Mouse (Mus musculus) limb, embryonic 10.5 days (tissue): Measurements from ENCODE around the gene Tex13b. TPM values are rescaled to one million over a fixed set of nuclear protein-coding genes. Genes with fewer than 3 reads are reported as not detected.
"Not testable (repeated sequence)": the region's sequence is repeated elsewhere in the genome, so short reads cannot be mapped to it uniquely, and the experiment has no call there.

Experiments used
- DNase-seq: peaks from one replicate; pipeline ENCODE4 v3.0.0-alpha.2; 2017; ENCODE audit warnings: low spot score
- H3K27ac ChIP-seq: fragments of 300-500 bp; sonication (generic); 2 replicates; pipeline ENCODE4 v1.5.1; 2016; ENCODE audit warnings: mild to moderate bottlenecking
- H3K27me3 ChIP-seq: fragments of 300-500 bp; sonication (generic); 2 replicates; pipeline ENCODE4 v1.6.1; 2016; ENCODE audit warnings: low read depth, mild to moderate bottlenecking; ENCODE audit not compliant: poor library complexity, severe bottlenecking
- H3K36me3 ChIP-seq: fragments of 300-500 bp; sonication (generic); 2 replicates; pipeline ENCODE4 v1.6.1; 2016; ENCODE audit warnings: mild to moderate bottlenecking, moderate library complexity
- H3K4me1 ChIP-seq: fragments of 300-500 bp; sonication (generic); 2 replicates; pipeline ENCODE4 v1.6.1; 2016
- H3K4me3 ChIP-seq: fragments of 300-500 bp; sonication (generic); 2 replicates; pipeline ENCODE4 v1.5.1; 2016; ENCODE audit warnings: mild to moderate bottlenecking, moderate library complexity
- H3K9me3 ChIP-seq: fragments of 300-500 bp; sonication (generic); replicated peaks from 2 replicates; pipeline ENCODE4 v1.6.1; 2016; ENCODE audit warnings: mild to moderate bottlenecking
- WGBS: fragments of 180-500 bp; shearing (Covaris S2); methylation state at CpG from one replicate; pipeline ENCODE4 v1.1.7; 2016; 5-methylcytosine and 5-hydroxymethylcytosine counted together
- polyA plus RNA-seq: library from polyadenylated mRNA; unstranded; fragments of >200 nt; fragmentation: Nextera tagmentation; extraction: Ambion mirVana; gene quantifications from 2 replicates; pipeline ENCODE4 v1.2.1, GENCODE M21; 2016

The Tex13b gene
- polyA plus RNA-seq: not detected in 2 replicates

GRCm38 (mm10) chrX:140813312-140814006 lies at the start of gene Tex13b:
Tex13b (minus strand) TSS chrX:140813433.
- no peak for DNase-seq
- H3K27me3 ChIP-seq: peaks cover 90% of the 10 kb centered on the region
- WGBS: 94% methylated on average over 22 of the region's 22 CpGs

GRCm38 (mm10) chrX:140862760-140863159 lies 49.5 kb upstream of the Tex13b start:
- 93% methylated on average over 6 of the region's 6 CpGs for WGBS
- H3K4me3 ChIP-seq: no peak overlapping the region
- no peaks in the 10 kb centered on the region for H3K36me3 ChIP-seq
- no peaks in the 10 kb centered on the region for H3K4me1 ChIP-seq
- H3K27me3 ChIP-seq: peaks cover 75% of the 10 kb centered on the region
- DNase-seq: no peak
- H3K27ac ChIP-seq: no peak overlapping the region
- H3K9me3 ChIP-seq: no peaks in the 10 kb centered on the region

More at GRCm38 (mm10) chrX:140813312-140814006, at the start of gene Tex13b:
- no peak within 1 kb of the TSS for H3K4me3 ChIP-seq
- no peaks in the 10 kb centered on the region for H3K4me1 ChIP-seq
- H3K36me3 ChIP-seq: no peaks in the 10 kb centered on the region
- H3K9me3 ChIP-seq: no peaks in the 10 kb centered on the region
- H3K27ac ChIP-seq: no peak within 1 kb of the TSS

GRCm38 (mm10) chrX:140857445-140857844 lies 44.2 kb upstream of the Tex13b start:
- DNase-seq: no peak
- H3K9me3 ChIP-seq: no peaks in the 10 kb centered on the region
- H3K27ac ChIP-seq: no peak overlapping the region
- peaks cover 72% of the 10 kb centered on the region for H3K27me3 ChIP-seq
- no peaks in the 10 kb centered on the region for H3K4me1 ChIP-seq
- no peaks in the 10 kb centered on the region for H3K36me3 ChIP-seq
- 38% methylated on average over 2 of the region's 2 CpGs for WGBS
- H3K4me3 ChIP-seq: no peak overlapping the region

GRCm38 (mm10) chrX:140857040-140857439 lies 43.8 kb upstream of the Tex13b start:
- 67% methylated on average over 5 of the region's 5 CpGs for WGBS
- H3K4me1 ChIP-seq, H3K9me3 ChIP-seq, H3K36me3 ChIP-seq, H3K27ac ChIP-seq, H3K4me3 ChIP-seq, DNase-seq: not testable (repeated sequence)
- peaks cover 72% of the 10 kb centered on the region for H3K27me3 ChIP-seq

- DNase-seq: no peak
- no peak overlapping the region for H3K27ac ChIP-seq
- no peaks in the 10 kb centered on the region for H3K36me3 ChIP-seq
- peaks cover 69% of the 10 kb centered on the region for H3K27me3 ChIP-seq
- WGBS: 77% methylated on average over 3 of the region's 3 CpGs
- H3K9me3 ChIP-seq: no peaks in the 10 kb centered on the region
- no peaks in the 10 kb centered on the region for H3K4me1 ChIP-seq
- H3K4me3 ChIP-seq: no peak overlapping the region
Measured at GRCm38 (mm10) chrX:140854561-140854960, 41.3 kb upstream of the Tex13b start.

GRCm38 (mm10) chrX:140845401-140845800 lies 32.2 kb upstream of the Tex13b start:
- H3K4me3 ChIP-seq, DNase-seq, H3K4me1 ChIP-seq, H3K36me3 ChIP-seq, H3K9me3 ChIP-seq, H3K27ac ChIP-seq: not testable (repeated sequence)
- 87% methylated on average over 1 of the region's 1 CpGs for WGBS
- peaks cover 61% of the 10 kb centered on the region for H3K27me3 ChIP-seq

GRCm38 (mm10) chrX:140839887-140840286 lies 26.7 kb upstream of the Tex13b start:
- no peaks in the 10 kb centered on the region for H3K9me3 ChIP-seq
- H3K4me3 ChIP-seq: no peak overlapping the region
- no peaks in the 10 kb centered on the region for H3K36me3 ChIP-seq
- H3K27ac ChIP-seq: no peak overlapping the region
- peaks cover 90% of the 10 kb centered on the region for H3K27me3 ChIP-seq
- 74% methylated on average over 4 of the region's 4 CpGs for WGBS
- no peaks in the 10 kb centered on the region for H3K4me1 ChIP-seq
- no peak for DNase-seq

GRCm38 (mm10) chrX:140838077-140838476 lies 24.8 kb upstream of the Tex13b start:
- no peak for DNase-seq
- WGBS: 73% methylated on average over 3 of the region's 3 CpGs
- Histone ChIP-seq H3K4me3 (no peak overlapping the region), H3K36me3 (no peaks in the 10 kb centered on the region), H3K27me3 (peaks cover 89% of the 10 kb centered on the region), H3K9me3 (no peaks in the 10 kb centered on the region), H3K27ac (no peak overlapping the region), H3K4me1 (no peaks in the 10 kb centered on the region)

- DNase-seq: no peak
- peaks cover 77% of the 10 kb centered on the region for H3K27me3 ChIP-seq
Measured at GRCm38 (mm10) chrX:140831706-140832105, 18.5 kb upstream of the Tex13b start.

GRCm38 (mm10) chrX:140822295-140822694 lies 9.1 kb upstream of the Tex13b start:
- no peaks in the 10 kb centered on the region for H3K36me3 ChIP-seq
- H3K27ac ChIP-seq: no peak overlapping the region
- H3K27me3 ChIP-seq: peaks cover 77% of the 10 kb centered on the region
- 81% methylated on average over 17 of the region's 17 CpGs for WGBS
- no peaks in the 10 kb centered on the region for H3K4me1 ChIP-seq
- no peaks in the 10 kb centered on the region for H3K9me3 ChIP-seq
- no peak for DNase-seq
- no peak overlapping the region for H3K4me3 ChIP-seq

More at GRCm38 (mm10) chrX:140831706-140832105, 18.5 kb upstream of the Tex13b start:
- no peak overlapping the region for H3K4me3 ChIP-seq
- WGBS: 77% methylated on average over 4 of the region's 4 CpGs
- H3K4me1 ChIP-seq: no peaks in the 10 kb centered on the region
- H3K36me3 ChIP-seq: no peaks in the 10 kb centered on the region
- H3K9me3 ChIP-seq: no peaks in the 10 kb centered on the region
- no peak overlapping the region for H3K27ac ChIP-seq

GRCm38 (mm10) chrX:140805340-140805739 lies 7.9 kb downstream of the Tex13b start:
- DNase-seq: no peak
- H3K27me3 ChIP-seq: peaks cover 90% of the 10 kb centered on the region
- H3K27ac ChIP-seq: no peak overlapping the region
- H3K9me3 ChIP-seq: no peaks in the 10 kb centered on the region
- no peaks in the 10 kb centered on the region for H3K4me1 ChIP-seq
- no peaks in the 10 kb centered on the region for H3K36me3 ChIP-seq
- 74% methylated on average over 2 of the region's 2 CpGs for WGBS
- no peak overlapping the region for H3K4me3 ChIP-seq

- Histone ChIP-seq H3K27me3 (peaks cover 89% of the 10 kb centered on the region), H3K36me3 (no peaks in the 10 kb centered on the region), H3K9me3 (no peaks in the 10 kb centered on the region), H3K27ac (no peak overlapping the region), H3K4me3 (no peak overlapping the region), H3K4me1 (no peaks in the 10 kb centered on the region)
- DNase-seq: no peak
- 74% methylated on average over 1 of the region's 1 CpGs for WGBS
Measured at GRCm38 (mm10) chrX:140769794-140770193, 43.4 kb downstream of the Tex13b start.
